Mouse (Mus musculus): ENCODE results near the gene Npas3.

The Npas3 gene

GRCm38 (mm10) chr12:53605661-53606060 is 357.2 kb downstream of the Npas3 start:
- DNase-seq, result no peak

GRCm38 (mm10) chr12:53612120-53612519 is 363.6 kb downstream of the Npas3 start:
- no peak for DNase-seq

- no peak for DNase-seq
These were observed 372.8 kb downstream of the Npas3 start for GRCm38 (mm10) chr12:53621271-53621670.

DNA sequence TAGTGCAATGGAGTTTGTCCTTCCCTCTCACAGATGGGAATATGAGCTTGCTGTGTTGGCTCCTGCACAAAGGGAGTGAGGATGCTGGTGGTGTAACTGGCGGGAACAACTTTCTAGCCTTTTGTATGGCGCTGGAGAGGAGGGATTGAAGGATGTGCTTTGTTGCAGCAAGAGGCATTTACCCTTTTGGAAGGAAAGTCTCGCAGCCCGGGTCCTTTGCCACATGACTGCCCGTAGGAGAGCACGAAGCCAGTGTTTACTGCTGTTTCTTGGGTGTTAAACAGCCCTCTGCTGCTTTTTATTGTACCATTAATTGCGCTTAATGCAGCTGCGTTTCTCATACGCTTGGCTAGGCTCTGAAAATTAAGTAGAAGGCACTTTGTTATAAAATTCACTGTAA is 375.3 kb downstream of the Npas3 start:
- no peak for DNase-seq

- no peak for DNase-seq
These were observed 376.0 kb downstream of the Npas3 start for GRCm38 (mm10) chr12:53624379-53625021.

- DNase-seq, result no peak
These were observed 381.1 kb downstream of the Npas3 start for GRCm38 (mm10) chr12:53629483-53630120.

GRCm38 (mm10) chr12:53630607-53631006 is 382.1 kb downstream of the Npas3 start:
- no peak for DNase-seq

DNA sequence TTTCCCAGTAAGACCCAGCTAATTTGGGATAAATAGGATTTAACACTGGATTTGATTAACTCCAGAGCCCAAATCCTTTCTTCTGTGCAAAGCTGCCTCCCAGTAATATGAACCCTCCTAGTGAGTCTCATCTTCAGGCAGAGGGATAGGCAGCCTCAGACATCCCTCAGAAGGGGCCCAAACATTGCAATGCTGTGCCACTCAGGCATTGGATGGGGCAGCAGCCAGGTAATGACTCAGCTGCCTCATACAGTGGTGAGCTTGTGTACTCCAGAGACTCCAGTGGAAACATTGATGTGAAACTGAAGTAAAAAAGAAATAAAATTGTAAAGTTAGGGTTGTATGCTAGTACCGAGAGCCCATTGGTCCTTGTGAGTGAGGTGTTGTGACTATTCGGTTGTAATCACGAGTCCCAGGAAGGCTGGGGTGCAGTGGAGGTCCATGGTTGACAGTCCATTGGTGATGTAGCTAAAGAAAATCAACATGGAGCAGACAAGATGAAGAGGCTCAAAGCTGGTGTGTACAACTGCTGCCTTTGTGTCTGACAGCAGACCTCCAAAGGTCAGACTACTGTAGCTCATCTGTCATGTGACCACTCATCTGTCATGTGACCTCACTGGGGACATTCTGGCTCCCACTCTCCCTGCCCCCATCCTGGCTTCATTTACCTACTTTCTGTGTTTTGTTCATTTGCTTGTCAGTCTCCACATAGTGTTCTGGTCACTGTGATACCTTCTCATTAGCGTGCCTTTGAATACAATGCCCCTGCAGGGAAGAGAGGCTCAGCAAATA is 383.0 kb downstream of the Npas3 start:
- no peak for DNase-seq

DNA sequence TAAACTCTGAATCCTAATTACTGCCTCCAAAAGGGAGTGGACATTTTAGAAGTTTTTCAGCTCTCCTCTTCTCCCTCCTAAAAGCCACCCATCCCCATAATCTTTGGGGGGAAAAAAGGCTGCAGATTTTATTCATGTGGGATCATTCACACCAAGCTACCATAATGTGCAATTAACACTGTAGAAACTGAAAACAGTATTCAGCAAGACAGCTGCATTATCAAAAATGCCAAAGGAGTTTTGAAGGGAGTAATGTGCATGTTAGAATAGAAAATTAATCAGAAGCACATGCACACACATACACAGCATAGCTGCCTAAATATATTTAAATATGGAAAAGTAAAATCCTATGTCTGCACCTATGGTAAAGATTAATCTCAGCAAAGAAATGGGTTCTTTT is 390.1 kb downstream of the Npas3 start:
- no peak for DNase-seq

DNA sequence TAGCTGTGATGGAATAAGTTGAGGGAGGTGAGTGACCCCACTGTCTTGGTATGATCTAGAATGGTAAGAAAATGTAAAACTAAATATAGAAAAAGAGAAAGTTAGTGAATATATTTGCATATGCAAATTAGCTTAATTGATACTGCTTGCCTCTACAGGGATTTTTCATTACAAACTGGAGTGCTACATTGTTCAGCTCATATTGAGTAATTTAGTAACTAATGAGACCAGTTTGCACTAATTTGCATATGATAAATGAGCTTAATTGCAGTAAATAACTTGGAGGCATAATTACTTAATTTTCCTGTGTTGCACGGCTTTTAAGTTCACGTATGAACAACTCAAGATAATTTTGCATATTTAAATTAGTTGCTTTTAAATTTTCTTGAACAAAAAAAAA is 398.8 kb downstream of the Npas3 start:
- no peak for DNase-seq

GRCm38 (mm10) chr12:53656301-53656700 is 407.8 kb downstream of the Npas3 start:
- DNase-seq, result no peak

- no peak for DNase-seq
These were observed 415.6 kb downstream of the Npas3 start for GRCm38 (mm10) chr12:53664084-53664483.

DNA sequence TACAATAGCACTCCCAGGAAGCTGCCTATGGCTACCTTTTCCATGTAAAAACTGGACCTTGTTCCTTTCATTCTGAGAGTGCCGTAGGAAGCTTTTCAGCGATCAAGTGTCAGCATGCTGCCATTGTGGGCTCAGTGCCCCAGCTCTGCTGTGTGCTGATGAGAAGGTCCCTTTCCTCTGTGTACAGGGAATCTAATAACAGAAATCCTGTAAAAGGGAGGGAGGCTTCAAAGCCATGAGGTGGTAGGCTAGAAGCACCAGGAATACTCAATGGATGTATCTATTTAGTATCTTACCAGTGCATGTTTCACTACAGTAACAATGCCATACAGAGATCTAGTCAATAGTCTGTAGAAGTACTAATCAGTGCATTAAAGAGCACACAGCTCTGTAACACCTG is 423.4 kb downstream of the Npas3 start:
- DNase-seq, result no peak

DNA sequence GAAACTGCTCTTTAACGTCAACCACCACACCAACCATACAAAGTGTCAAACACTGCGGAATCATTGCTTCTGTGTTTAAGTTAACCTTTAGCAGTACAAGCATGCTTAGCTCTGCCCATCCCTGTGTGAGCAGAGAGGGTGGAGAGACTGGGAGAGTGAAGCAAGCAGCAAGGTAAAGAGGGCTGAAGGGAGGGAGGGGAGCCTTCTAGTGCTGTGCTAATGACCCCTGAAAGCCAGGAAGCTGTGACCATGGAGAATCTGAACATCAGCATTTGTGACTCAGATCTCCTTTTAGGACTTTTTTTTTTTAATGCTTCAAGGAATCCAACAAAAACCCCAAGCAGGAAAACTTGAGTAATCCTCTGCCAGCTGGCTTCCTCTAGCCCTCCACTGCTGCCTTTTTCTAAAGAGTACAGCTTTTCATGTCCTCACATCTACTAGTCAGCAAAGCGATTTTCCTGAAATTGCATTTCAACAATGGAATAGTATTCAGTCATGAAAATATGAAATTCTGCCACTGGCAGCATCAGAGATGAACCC is 428.7 kb downstream of the Npas3 start:
- no peak for DNase-seq

- no peak for DNase-seq
These were observed 429.7 kb downstream of the Npas3 start for GRCm38 (mm10) chr12:53678166-53678565.

GRCm38 (mm10) chr12:53679161-53679560 is 430.7 kb downstream of the Npas3 start:
- DNase-seq, result no peak

GRCm38 (mm10) chr12:53680501-53680900 is 432.0 kb downstream of the Npas3 start:
- no peak for DNase-seq

DNA sequence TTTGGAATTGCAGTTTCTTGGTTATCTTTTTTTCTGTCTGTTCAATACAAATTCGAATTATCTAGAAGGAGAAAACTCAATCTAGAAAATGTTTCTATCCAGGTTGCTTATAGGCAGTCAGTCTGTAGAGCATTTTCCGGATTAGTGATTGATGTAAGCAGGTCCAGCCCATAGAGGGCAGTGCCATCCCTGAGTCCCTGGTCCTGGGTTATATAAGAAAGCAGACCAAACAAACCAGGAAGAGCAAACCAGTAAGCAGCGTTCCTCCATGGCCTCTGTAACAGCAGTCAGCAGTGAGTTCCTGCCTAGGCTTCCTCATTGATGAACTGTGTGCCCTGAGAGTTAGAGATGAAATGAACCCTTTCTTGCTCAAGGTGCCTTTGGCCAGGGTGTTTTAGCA is 433.6 kb downstream of the Npas3 start:
- DNase-seq, result no peak

DNA sequence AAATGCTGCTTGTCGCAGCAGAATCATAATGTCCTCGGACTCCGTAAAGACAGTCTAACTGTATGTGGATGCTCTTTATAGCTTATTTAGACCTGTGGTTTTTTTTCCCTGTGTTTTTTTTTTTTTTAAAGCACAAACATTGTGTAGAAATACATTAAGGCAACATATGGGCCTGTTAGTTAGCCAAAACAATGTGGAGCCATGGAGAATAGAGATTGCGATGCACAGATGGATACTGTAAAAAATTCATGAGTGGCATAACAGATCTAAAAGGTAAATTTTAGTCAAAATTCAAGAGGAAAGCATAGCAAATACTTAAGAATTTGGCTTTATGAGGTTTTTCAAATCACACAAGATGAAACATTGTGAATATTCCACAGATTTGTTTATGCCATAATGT is 444.0 kb downstream of the Npas3 start:
- DNase-seq, result no peak

- no peak for DNase-seq
These were observed 445.9 kb downstream of the Npas3 start for GRCm38 (mm10) chr12:53694346-53694745.

DNA sequence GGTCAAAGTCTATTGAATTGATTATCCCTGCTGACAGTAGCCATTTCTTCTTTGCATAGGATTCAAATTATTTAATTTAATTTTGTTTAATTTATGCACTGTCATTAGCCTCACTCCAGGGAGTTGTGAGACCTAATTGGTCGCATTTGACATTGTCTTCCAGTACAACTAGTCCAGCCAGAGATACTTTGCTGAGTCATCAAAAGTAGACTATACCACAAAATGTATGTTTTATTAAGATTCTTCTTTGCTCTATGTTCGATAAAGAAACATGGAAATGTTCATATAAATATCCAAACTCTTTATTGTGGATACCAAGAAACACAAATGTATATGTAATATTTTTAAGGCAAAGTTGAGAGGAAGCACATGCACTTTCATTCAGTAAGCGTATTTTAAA is 446.8 kb downstream of the Npas3 start:
- no peak for DNase-seq

- no peak for DNase-seq
These were observed 449.2 kb downstream of the Npas3 start for GRCm38 (mm10) chr12:53697645-53698044.

DNA sequence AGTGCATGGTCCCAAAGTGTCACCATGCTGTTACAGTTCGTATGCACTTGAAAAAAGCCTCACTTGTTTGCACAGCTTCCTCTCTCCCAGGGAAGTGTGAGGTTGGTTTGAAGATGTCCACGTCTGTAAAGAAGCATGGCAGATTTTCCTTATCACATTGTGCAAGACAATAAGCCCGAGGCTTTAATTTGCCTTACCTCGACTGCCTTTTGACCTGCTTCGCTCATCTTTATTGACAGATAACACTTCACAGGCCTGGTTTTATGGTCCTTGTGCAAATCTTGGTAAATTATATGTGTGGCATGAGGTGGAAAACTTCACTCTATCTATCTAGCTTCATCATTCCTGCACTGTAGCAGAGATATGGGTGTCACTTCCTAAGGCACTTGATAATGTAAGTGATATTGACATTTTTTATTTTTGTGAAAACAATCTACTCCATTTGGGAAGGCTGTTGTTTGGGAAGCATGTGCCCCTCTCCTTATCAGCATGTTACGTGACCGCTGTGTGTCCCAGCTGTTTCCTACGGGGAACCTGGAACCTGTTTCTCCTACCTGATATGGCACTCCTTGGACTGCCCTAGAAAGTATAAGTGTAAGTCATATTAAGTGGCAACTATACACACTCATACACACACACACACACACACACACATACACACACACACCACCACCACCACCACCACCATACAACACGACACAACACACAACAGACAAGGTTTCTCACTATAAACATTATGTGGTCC is 450.2 kb downstream of the Npas3 start:
- no peak for DNase-seq
